Mouse (Mus musculus) olfactory bulb, adult 2 months (tissue): ENCODE measurements at regions not wholly inside any gene's neighbourhood (a gene's known extent, or its start where the extent isn't known, plus 50 kb on each side); places are given as distances from the start of the nearest gene placed in this dataset.
"Not testable (repeated sequence)": the region's sequence is repeated elsewhere in the genome, so short reads cannot be mapped to it uniquely, and the experiment has no call there.

Source experiments
- H3K27ac ChIP-seq: fragments of 200-500 bp; 2 replicates; pipeline ENCODE4 v1.5.1; 2012; ENCODE audit warnings: low read depth, low read length; ENCODE audit not compliant: insufficient read depth
- H3K4me1 ChIP-seq: fragments of 200-500 bp; 2 replicates; pipeline ENCODE4 v1.6.1; 2012; ENCODE audit warnings: low read length; ENCODE audit not compliant: control insufficient read depth, insufficient read depth
- H3K4me3 ChIP-seq: fragments of 200-500 bp; 2 replicates; pipeline ENCODE4 v1.5.1; 2012; ENCODE audit warnings: mild to moderate bottlenecking, low read depth, low read length, moderate library complexity; ENCODE audit not compliant: insufficient read depth
- CTCF ChIP-seq: fragments of 200-500 bp; IDR thresholded peaks from 2 replicates; pipeline ENCODE4 v1.5.1; 2012; ENCODE audit warnings: low read depth, mild to moderate bottlenecking, low read length, moderate library complexity; ENCODE audit not compliant: insufficient read depth
- POLR2A ChIP-seq: fragments of 200-500 bp; IDR thresholded peaks from 2 replicates; pipeline ENCODE4 v1.6.1; 2012; ENCODE audit warnings: mild to moderate bottlenecking, low read depth, low read length, moderate library complexity; ENCODE audit not compliant: insufficient read depth
- WGBS: fragments of 180-500 bp; shearing (Covaris S2); methylation state at CpG from one replicate; pipeline ENCODE4 v1.1.7; 2018; 5-methylcytosine and 5-hydroxymethylcytosine counted together

- WGBS: 76% methylated on average over 1 of the region's 1 CpGs
- no peaks in the 10 kb centered on the region for H3K4me1 ChIP-seq
- H3K4me3 ChIP-seq: no peak overlapping the region
- H3K27ac ChIP-seq: no peak overlapping the region
- TF ChIP-seq CTCF: no peak
Observed at GRCm38 (mm10) chr2:39337524-39337923, 111.3 kb upstream of the Ppp6c start.

DNA sequence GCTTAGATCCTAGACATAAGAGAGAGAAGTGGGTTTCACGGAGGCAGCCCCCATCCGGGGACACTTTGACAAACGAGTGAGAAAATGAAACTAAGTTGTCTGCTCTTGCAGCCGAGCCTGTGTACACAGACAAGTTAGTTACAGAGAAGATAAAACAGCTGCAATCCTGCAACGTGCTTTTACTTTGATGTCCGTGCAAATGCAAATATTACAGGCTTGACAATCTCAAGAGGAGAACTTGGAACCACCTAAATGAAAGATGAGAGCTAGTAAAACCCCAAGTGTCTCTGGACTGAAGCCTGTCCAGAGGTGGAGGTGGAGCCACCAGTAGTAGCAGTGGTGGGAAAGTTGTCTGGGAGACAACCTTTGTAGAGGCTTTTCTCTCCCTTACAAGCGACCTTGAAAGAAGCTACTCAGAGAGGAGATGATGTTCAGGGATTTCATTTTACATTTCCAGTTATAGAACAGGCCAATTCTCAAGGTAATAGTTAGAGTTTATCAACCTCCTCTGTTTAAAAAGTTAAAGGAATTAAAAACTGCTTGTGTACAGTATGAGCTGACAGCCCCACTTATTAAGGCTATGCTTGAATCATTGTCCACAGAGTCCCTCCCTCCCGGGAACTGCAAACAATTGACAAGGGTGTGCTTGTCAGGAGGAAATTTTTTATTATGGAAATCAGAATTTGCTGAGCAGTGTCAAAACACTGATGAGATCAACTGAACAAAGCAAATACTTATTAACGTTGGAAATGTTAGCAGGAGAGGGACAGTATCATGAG lies 99.7 kb upstream of the Ppp6c start:
- TF ChIP-seq POLR2A (no peak), CTCF (no peak)
- no peak overlapping the region for H3K27ac ChIP-seq
- no peak overlapping the region for H3K4me3 ChIP-seq
- H3K4me1 ChIP-seq: no peaks in the 10 kb centered on the region
- WGBS: 45% methylated on average over 9 of the region's 9 CpGs

DNA sequence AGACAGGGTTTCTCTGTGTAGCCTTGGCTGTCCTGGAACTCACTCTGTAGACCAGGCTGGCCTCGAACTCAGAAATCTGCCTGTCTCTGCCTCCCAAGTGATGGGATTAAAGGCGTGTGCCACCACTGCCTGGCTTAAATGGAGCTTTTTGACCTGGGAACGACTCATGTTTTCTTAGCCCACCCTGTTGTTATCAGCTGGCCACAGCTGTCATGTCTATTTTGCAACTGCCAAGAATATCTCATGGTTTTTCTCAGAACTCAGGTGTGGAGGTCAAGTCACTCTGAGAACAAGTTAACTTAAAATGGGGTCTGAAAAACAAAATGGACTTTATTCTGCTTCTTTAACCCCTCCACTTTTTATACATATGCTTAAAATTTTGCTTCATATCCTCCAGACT lies 98.9 kb upstream of the Ppp6c start:
- 82% methylated on average over 3 of the region's 3 CpGs for WGBS
- not testable (repeated sequence) for H3K4me3 ChIP-seq, H3K27ac ChIP-seq, H3K4me1 ChIP-seq

DNA sequence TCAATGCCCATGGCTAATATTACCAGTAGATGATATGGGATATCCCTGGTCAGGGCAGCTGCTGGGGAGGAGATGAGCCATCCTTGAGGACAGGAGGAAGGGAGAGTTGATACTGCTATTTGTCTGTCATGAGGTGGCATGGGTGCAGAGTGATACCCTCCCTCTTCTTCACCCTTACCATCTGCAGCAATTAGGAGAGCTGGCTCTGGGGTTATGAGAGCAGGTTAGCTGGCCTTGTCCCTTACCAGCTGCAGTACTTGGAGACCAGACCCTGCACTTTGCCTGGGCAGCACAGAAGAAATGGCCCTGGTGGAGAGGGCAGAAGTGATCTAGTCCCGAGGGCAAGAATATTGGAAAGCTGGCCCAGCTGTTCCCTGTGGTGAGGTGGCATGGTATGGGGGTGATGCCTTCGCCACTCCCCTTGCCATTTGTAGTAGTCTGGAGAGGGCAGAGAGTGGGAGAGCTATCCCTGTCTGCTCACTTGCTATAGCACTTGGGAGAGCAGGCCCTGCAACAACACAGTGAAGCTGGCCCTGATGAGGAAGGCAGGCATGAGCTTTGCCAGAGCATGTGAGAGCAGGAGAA lies 73.6 kb upstream of the Ppp6c start:
- TF ChIP-seq POLR2A (no peak), CTCF (no peak)
- WGBS: 89% methylated on average over 2 of the region's 2 CpGs
- H3K27ac ChIP-seq: no peak overlapping the region
- H3K4me3 ChIP-seq: no peak overlapping the region
- no peaks in the 10 kb centered on the region for H3K4me1 ChIP-seq

DNA sequence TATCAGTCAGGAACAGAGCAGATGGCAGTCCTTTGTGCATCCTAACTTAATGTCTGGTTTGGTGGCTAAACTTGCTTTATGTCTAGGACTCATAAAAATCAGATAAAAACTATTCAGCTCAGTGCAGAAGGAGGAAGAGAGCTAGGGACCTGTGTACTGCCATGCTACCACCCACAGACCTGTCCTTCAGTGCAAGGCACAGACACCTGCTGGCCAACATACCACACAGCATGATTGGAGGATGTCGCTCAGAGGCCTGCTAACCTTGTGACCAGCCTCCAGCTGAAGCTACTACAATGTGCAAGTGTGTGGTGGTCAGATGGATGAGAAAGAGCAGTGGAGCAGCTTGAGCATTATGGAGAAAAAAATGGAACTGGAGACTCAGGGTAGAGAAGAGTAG lies 73.0 kb upstream of the Ppp6c start:
- 68% methylated on average over 1 of the region's 1 CpGs for WGBS

GRCm38 (mm10) chr2:39295435-39295834 lies 69.2 kb upstream of the Ppp6c start:
- H3K4me1 ChIP-seq: no peaks in the 10 kb centered on the region
- no peak overlapping the region for H3K4me3 ChIP-seq
- TF ChIP-seq CTCF: no peak
- 90% methylated on average over 1 of the region's 1 CpGs for WGBS
- H3K27ac ChIP-seq: no peak overlapping the region

More for the DNA sequence above, 73.0 kb upstream of the Ppp6c start:
- TF ChIP-seq POLR2A: no peak
- TF ChIP-seq CTCF: no peak
- H3K4me1 ChIP-seq: no peaks in the 10 kb centered on the region
- H3K27ac ChIP-seq: no peak overlapping the region
- no peak overlapping the region for H3K4me3 ChIP-seq

GRCm38 (mm10) chr2:39278218-39278617 lies 52.0 kb upstream of the Ppp6c start:
- TF ChIP-seq POLR2A: no peak
- TF ChIP-seq CTCF: no peak
- no peak overlapping the region for H3K27ac ChIP-seq
- no peaks in the 10 kb centered on the region for H3K4me1 ChIP-seq
- H3K4me3 ChIP-seq: no peak overlapping the region
- 65% methylated on average over 1 of the region's 1 CpGs for WGBS
